Mouse (Mus musculus): ENCODE measurements around the gene Sh3tc1.
A peak's percentile ranks its signal among the peaks of the same experiment; 100 is the strongest.

Sh3tc1 gene

DNA sequence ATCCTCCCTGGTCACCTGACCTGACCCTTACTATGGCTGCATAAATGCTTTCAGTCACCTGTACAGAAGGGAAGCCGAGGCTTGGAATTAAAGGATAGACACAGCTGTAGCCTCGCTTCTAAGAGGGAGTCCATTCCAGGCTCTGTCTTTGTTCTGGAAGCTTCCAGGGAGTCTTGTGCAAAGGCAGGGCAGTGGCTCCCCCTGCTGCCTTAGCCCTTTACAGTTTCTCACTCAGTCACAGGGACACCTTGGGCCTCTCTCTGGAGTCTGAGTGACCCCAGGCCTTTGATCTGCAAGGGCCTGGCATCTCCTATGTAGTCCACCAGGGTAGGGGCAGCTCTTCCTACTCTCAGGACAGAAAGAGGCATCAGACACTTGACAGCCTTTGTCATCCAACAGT, 58.8 kb downstream of the Sh3tc1 start:
- DNase-seq (ENCODE audit: low spot score in 2 of 2) = no peak

DNA sequence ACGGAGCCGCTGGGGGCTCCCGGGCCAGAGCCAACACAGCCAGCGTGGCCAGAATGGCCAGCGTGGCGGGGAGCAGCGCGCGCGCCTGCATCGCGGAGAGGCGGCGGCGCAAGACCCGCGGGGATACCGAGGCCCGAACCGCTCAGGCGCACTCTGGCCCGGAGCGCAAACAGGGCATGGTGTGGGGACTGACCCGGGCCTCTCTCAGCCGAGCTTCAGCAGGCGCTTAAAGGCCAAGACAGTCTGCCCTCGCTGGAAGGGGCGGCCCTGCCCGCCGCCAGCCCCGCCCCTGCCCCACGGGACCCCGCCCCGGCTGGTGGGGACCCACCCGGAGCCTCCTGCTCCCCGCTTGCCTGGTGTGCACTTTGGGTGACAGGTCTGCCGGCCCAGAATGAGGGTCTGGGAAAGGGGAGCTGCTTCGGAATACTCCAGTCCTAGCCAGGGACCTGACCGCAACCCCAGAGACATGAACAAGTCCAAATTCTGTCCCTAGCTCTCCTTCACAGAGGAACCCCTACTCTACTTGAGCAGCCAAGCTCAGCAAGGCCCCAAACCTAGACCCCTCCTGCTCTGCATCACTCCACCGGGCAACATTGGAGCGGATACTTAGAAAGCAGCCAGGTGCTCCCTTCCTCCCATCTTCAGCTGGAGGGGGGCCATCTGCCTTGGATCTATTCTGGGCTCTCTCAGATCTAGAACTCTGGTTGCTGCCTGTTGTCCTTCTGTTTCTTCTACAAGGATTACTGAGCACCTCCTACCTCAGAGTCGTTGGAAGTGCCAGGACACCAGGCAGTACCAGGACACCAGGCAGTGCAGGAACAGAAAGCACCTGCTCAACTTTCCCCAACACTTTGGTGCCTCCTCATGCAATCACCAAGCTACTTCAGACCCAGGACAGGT, 60.3 kb downstream of the Sh3tc1 start, which contains the start of gene Htra3:
Gene Htra3, minus strand, starts transcription at position 527 of the 900 bp plus-strand sequence.
- no peak for DNase-seq (ENCODE audit: low spot score in 2 of 2)

DNA sequence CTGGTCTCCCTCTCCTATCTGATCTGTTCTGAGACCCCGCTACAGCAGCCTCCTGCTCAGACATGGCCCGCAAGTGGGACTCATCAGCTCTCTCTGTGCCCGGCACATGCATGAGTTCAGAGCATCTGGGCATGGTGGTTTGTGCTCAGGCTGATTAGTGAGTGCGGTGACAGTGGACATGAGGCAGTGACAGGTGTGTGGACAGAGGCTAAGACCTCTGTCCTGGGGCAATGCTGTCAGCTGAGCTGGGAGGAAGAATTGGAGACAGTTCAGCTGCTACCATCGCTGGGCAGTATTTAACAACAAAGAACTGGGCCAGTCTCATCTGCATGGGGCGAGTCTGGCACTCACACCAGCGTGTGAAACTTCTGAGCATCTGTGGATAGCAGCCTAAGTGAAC, 62.8 kb downstream of the Sh3tc1 start:
- DNase-seq (ENCODE audit: low spot score in 2 of 2) = no peak

DNA sequence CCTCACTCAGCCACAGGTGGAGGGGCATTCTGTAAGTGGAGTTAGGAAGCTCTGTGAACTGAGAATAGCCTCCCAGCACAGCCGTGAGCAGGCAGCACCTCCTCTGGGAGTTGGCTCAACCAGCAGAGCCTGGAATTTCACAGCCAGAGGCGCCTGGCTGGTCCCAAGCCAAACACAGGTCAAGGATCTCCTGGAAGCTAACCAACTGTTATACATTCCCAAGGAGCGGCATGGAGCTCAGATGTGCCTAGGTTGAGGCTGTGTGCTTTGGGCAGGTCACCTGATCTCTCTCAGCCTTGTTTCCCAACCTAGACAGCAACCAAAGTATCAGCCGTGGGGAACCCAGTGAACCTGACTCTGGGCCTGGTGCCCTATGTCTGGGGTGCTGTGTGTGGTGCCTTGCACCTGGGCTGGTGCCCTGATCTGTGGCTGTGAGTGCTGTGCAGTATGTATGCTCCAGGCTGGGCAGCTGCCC, 65.7 kb downstream of the Sh3tc1 start:
- DNase-seq (ENCODE audit: low spot score in 2 of 2) = no peak

DNA sequence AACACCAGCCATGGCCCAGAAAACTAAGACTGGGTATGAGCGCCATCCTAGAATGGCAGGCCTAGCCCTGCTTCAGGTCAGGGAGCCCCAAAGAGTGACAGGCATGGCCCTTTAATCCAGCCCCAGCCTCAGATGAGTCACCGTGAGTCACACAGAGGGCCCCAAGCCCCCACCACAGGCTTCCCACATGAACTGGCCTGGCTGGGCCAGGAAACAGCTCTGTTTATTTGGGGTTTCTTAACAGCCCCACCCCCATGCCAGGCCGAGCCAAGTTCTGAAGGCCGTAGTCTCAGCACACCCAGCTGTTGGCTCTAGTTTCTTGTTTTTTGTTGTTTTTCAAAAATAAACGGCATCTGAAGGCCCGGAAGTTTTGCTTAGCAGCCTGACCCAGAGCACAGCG, 66.7 kb downstream of the Sh3tc1 start:
- DNase-seq (ENCODE audit: low spot score in 2 of 2) = peak in 1 of 2 experiments; percentile 36

DNA sequence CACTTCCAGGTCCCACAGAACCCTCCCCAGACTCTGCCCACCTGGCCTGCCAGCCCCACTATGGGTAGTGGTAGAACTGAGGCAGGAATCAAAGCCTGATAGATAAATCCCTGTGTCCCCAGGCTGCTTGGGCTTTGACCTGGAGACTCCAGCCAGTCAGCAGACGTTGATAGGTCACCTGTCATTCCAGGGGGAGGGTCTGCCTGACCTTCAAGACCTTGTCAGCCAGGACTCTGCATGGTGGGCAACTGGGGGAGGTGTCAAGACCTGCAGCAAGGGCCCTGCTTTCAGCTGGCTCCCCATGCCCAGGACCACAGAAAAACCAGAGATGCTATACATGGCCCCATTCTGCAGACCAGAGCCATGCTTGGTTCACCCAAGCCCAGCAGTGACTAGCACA, 67.2 kb downstream of the Sh3tc1 start:
- DNase-seq (ENCODE audit: low spot score in 2 of 2) = no peak

DNA sequence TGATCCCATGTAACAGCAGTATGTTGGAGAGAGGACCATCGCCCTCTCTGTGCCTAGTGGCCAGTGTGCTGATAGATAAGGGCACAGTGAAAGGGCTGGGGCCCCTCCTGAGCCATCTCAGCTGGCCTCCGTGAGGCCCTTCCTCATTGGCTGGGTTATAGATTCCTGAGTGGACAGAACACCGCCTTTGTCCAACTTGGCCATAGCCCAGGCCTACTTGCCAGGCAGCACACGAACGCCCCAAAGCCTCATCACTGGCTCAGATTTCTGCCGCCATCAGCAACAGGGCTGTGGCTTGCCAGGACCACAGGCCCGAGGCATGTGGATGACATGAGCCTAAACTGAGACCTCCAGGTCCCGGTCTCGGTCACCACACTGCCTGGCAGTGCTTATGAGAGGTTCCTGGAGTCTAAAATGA, 68.3 kb downstream of the Sh3tc1 start:
- no peak for DNase-seq (ENCODE audit: low spot score in 2 of 2)

DNA sequence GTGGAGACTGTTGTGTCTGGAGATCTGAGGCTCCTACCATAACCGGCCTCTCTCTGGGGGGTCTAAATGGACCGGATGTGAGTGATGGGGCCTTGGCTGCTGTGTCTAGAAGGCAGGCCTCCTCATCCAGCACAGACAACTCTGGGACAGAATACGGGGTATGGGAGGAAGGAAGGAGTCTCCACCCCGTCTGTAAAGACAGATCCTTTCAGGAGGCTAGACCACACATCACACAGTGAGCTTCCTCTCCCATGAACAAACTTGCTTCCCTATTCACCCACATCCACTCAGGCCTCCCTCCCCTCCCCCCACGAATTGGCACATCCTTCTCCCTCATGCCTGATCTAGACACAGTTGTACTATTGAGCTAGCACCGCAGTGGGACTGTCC, 69.4 kb downstream of the Sh3tc1 start:
- peak in 1 of 2 experiments; percentile 27 for DNase-seq (ENCODE audit: low spot score in 2 of 2)

DNA sequence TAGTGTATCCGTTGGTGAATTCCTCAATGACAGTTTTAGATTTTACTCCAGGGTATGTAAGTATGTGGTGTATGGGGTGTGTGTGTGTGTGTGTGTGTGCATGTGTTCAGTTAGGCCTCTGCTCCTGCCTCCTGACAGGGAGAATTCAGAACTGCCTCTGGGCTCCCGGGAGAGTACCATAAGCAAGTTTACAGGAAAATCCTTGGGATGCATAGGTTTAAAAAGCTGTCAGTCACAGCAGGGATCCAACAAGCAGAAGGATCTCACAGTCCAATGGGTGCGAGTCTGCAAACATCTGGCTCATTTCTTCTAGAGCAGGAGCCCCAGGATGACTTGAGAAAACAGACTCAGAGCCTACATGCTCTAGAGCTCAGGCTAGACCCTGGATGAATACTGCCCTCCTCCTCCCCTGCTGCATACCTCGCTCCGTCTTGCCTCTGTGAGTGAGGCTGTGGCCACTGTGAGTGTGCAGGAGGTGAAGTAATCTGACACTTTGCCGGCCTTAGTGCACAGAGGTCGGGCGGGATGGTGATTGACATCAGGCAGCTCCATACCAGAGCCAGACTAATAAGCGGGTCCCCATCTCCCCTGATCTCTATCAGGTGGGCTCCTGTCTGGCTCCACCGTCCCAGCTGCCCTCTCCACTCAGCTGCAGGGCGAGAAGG, 69.9 kb downstream of the Sh3tc1 start:
- no peak for DNase-seq (ENCODE audit: low spot score in 2 of 2)

DNA sequence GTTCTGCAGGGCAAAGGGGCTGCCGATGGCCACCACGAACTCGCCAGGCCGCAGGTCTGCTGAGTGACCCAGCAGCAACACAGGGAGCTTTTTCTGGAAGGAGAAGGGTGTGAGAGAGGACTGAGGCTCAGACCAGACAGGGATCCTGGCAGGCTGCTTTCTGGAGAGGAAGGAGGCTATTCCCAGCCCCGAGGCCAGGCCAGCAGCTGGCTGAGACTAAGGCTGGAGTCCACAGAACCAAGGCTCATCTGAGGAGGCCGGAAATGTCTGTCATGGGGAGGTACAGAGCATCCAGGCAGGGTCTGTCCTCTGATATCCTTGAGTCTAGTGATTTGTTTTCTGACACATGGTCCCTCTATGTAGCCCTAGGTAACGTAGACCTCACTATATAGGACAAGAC, 73.6 kb downstream of the Sh3tc1 start:
- no peak for DNase-seq (ENCODE audit: low spot score in 2 of 2)

DNA sequence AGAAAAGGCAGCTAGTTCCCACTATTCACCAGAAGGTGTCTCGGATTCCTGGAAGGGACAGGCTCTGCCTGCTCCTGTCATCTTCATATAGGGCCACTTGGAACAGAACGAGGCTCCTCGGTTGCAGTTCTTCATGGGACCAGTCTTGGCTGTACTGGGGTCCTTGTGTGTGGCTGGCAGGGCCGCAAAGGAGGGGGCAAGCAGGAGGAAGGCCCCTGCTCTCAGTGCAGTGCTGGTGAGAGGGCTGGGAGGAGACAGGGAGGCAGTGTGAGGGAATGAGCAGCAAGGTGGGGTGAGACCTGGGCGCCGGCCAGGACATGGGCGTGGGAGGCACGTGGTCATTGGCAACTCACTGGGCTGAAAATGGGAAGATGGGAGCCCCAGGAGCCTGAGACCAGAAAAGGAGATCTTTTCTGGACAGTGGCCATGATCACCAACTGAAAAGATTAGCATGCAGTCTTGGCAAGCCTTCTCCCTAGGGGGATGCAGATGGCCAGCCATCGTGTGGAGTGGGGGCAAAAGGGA, 77.7 kb downstream of the Sh3tc1 start:
- DNase-seq (ENCODE audit: low spot score in 2 of 2) = no peak

DNA sequence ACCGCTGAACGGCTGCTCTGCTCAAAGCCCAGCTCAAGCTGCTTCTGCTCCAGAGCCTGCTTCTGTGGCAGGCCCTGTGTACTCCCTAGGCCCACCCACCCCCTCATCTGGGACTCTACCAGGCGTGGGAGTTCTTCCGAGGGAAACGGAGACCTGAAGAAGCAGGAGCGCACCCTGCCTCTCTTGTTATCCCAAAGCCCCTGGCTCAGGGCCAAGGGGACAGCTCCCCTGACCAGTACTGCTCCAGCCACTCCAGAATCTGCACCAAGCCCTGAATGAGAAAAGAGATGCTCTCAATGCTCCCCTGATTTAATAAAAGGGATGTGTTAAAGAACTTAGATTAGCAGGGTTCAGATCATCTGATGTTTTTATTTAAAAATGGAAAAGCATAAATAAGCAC, 78.6 kb downstream of the Sh3tc1 start:
- no peak for DNase-seq (ENCODE audit: low spot score in 2 of 2)

DNA sequence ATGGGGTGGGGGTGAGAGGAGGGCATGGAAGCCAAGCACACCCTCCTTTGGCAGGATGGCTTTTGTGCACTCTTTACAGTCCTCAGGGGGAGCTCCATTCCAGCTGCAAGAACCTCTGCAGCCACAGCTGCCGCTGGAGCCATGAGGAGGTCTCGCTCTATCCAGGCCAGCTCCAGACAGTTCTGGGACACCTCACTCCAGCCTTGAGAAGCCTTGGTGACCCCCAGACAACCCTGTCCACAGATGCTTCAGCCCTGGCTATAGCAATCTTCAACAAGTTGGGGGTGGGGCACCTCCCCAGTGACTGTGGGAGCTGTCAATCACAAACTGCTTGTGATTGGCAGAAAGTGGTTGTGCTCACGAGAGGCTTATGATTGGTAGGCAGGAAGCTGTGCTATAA, 80.3 kb downstream of the Sh3tc1 start:
- no peak for DNase-seq (ENCODE audit: low spot score in 2 of 2)

DNA sequence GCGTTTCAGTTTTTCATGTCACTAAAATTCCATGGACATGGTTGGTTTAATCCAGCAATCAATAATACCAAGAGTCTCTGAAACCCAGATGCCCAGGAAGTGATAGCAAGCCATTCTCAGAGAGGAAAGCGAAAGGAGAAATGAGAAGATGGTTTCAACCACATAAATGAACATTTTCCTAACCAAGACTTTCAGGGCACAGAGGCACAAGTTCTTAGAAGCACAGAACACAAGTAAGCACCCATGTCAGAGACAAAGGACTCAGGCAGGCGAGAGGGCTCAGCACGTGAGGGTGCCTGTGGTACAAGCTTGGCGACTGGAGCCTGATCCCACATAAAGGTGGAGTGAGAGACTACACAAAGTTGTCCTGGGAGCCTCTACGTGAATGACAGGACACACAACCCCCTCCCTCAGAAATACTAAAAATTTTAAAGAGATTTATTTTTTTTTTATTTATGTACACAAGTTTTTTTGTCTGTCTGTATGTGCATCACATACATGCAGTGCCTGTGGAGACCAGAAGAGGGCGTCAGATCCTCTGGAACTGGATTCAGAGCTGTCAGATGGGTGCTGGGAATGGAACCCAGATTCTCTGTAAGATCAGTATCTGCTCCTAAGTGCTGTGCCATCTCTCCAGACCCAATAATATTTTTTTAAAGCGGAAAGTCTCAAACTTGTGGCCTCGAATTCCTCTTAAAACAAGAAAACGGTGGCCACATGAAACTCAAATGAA, 83.9 kb downstream of the Sh3tc1 start:
- DNase-seq (ENCODE audit: low spot score in 2 of 2) = no peak

DNA sequence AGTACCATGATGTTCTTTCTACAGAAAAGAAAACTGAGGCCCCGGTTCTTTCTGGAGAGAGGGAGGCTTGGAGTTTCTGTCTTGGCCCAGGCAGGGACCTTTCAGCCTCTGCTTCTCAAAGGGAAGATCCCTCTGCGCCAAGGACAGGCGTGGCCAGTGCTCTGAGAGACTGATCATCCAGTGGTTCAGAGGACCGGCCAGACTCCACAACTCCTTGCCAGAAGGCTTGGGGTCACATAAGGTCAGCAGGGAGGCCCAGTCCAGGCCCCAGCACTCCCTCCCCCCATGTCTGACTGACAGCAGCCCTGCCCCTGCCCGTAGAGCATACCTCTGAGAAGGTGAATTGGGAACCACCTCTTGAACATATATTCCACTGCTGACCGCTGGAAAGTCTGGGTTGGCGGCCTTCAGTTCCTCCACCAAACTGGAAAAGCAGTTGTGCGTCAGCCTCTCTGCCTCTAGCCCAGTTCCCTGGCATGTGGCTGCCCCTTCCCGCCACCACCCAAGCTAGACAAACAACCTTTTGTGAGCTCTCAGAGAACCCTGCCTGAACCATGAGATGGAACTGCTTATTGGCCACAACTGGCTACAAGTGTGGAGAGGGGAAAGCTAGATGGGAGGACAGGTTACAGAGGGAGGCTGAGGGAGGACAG, 85.9 kb downstream of the Sh3tc1 start:
- no peak for DNase-seq (ENCODE audit: low spot score in 2 of 2)

DNA sequence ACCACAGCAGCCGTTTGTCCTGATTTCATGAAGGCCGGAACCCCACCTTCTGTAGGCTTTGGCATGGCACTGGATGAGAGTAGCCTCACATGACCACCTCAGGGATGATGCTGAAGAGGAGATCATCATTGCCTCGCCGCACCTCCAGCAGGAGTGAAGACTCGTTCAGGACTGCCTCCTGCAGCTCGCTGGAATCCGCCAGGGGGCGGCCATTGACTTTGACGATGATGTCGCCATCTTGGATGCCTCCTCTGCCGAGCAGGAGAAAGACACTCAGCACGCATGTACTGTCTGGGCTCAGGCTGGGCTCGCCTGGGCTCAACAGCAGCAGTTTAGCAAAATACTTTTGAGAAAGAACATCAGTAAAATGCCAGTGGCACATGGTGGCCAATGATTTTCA, 86.9 kb downstream of the Sh3tc1 start:
- DNase-seq (ENCODE audit: low spot score in 2 of 2) = no peak

DNA sequence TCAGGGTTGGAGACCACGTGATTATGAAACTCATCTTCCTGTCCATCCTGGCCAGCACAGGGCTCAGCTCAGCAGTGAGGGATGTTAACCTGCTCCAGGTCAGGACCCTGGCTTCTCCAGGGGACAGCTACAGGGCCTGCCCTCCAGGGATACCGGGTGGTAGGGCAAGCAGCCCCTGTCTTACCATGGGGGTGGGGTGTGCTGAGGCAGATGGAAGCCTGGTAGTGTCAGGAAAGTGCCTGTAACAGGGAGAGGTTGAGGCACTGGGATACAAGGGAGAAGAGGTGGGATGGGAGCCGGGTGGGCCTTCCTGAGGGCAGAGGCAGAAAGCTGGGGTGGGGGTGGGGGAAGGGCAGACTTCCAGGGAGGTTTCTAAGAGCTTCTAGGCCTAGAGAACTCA, 87.5 kb downstream of the Sh3tc1 start:
- no peak for DNase-seq (ENCODE audit: low spot score in 2 of 2)

DNA sequence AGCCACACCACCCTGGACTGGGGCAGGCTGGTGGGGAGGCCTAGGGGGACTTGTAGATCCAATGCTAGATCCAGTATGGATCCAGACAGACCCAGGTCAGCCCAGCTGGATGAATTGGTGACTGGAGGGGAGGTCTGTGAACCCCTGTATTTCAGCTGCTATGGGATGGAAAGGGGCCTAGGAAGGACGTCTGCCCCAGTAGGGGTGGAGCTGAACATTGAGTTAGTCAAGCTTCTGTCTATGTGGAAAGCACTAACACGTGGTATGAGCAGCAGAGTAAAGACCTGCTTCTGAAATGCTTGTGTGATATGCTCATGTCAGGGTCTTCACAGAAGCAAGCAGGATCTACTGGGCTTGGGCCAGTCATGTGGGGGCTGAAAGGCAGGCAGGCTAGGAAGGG, 91.6 kb downstream of the Sh3tc1 start:
- DNase-seq (ENCODE audit: low spot score in 2 of 2) = no peak

DNA sequence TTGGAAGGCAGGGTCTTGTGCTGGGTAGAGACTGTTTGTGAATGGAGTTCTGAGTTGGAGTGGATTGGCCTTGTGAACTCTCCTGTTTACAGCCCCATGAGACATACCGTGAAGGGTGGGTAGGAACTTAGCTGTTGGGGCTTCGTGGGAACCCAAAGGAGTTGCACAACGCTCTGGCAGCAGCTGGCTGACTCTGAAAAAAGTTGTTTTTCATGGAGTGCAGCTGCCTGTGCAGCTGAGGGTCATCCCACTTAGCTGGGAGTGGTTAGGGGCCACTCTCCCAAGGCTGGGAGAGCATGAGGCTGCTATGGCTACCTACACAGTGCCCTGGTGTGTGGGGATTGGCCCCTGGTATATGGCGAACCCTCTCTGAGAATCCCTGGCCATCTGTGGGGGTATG, 92.2 kb downstream of the Sh3tc1 start:
- DNase-seq (ENCODE audit: low spot score in 2 of 2) = no peak

All from spleen, postnatal 4 days (tissue).